Mouse (Mus musculus): Measurements from ENCODE around the gene Cmip.

The Cmip gene

GRCm38 (mm10) chr8:117376997-117377396 lies 120.1 kb downstream of the Cmip start:
- DNase-seq (ENCODE audit: low spot score): no peak

- DNase-seq (ENCODE audit: low spot score): peak; percentile 39
Observed at GRCm38 (mm10) chr8:117378625-117379024, 121.8 kb downstream of the Cmip start.

- DNase-seq (ENCODE audit: low spot score): peak; percentile 81
Observed at GRCm38 (mm10) chr8:117379131-117379530, 122.3 kb downstream of the Cmip start.

GRCm38 (mm10) chr8:117380796-117381195 lies 123.9 kb downstream of the Cmip start:
- peak; percentile 45 for DNase-seq (ENCODE audit: low spot score)

- DNase-seq (ENCODE audit: low spot score): peak; percentile 47
Observed at GRCm38 (mm10) chr8:117386142-117386541, 129.3 kb downstream of the Cmip start.

GRCm38 (mm10) chr8:117387642-117388041 lies 130.8 kb downstream of the Cmip start:
- no peak for DNase-seq (ENCODE audit: low spot score)

GRCm38 (mm10) chr8:117388370-117388769 lies 131.5 kb downstream of the Cmip start:
- no peak for DNase-seq (ENCODE audit: low spot score)

- DNase-seq (ENCODE audit: low spot score): no peak
Observed at GRCm38 (mm10) chr8:117393853-117394252, 137.0 kb downstream of the Cmip start.

- DNase-seq (ENCODE audit: low spot score): peak; percentile 80
Observed at GRCm38 (mm10) chr8:117395055-117395454, 138.2 kb downstream of the Cmip start.

- no peak for DNase-seq (ENCODE audit: low spot score)
Observed at GRCm38 (mm10) chr8:117396884-117397283, 140.0 kb downstream of the Cmip start.

GRCm38 (mm10) chr8:117397751-117398150 lies 140.9 kb downstream of the Cmip start:
- no peak for DNase-seq (ENCODE audit: low spot score)

GRCm38 (mm10) chr8:117399229-117399628 lies 142.4 kb downstream of the Cmip start:
- no peak for DNase-seq (ENCODE audit: low spot score)

- no peak for DNase-seq (ENCODE audit: low spot score)
Observed at GRCm38 (mm10) chr8:117400820-117401219, 144.0 kb downstream of the Cmip start.

- DNase-seq (ENCODE audit: low spot score): no peak
Observed at GRCm38 (mm10) chr8:117401880-117402279, 145.0 kb downstream of the Cmip start.

- no peak for DNase-seq (ENCODE audit: low spot score)
Observed at GRCm38 (mm10) chr8:117402911-117403704, 146.2 kb downstream of the Cmip start.

- no peak for DNase-seq (ENCODE audit: low spot score)
Observed at GRCm38 (mm10) chr8:117403705-117404476, 147.0 kb downstream of the Cmip start.

GRCm38 (mm10) chr8:117406081-117406480 lies 149.2 kb downstream of the Cmip start:
- DNase-seq (ENCODE audit: low spot score): no peak

- no peak for DNase-seq (ENCODE audit: low spot score)
Observed at GRCm38 (mm10) chr8:117408634-117409033, 151.8 kb downstream of the Cmip start.

- DNase-seq (ENCODE audit: low spot score): no peak
Observed at GRCm38 (mm10) chr8:117409056-117409455, 152.2 kb downstream of the Cmip start.

GRCm38 (mm10) chr8:117410391-117410790 lies 153.5 kb downstream of the Cmip start:
- DNase-seq (ENCODE audit: low spot score): no peak

- no peak for DNase-seq (ENCODE audit: low spot score)
Observed at GRCm38 (mm10) chr8:117410901-117411300, 154.0 kb downstream of the Cmip start.

- no peak for DNase-seq (ENCODE audit: low spot score)
Observed at GRCm38 (mm10) chr8:117412232-117412631, 155.4 kb downstream of the Cmip start.

GRCm38 (mm10) chr8:117417830-117418229 lies 161.0 kb downstream of the Cmip start:
- DNase-seq (ENCODE audit: low spot score): no peak

Data from layer of hippocampus, adult 11-12 months (tissue).